Mouse (Mus musculus) limb, embryonic 15.5 days (tissue): ENCODE measurements around the gene Ubash3b. TPM values are rescaled to one million over a fixed set of nuclear protein-coding genes. Genes with fewer than 3 reads are reported as not detected.

ENCODE experiments used
- ATAC-seq: fragments of 200-750 bp; cut with Nextera tagmentation; 2 replicates; pipeline ENCODE4 v1.8.0; 2017; ENCODE audit warnings: low read depth, moderate TSS enrichment; ENCODE audit not compliant: insufficient number of reproducible peaks, low FRiP score, low TSS enrichment
- H3K27ac ChIP-seq: fragments of 300-500 bp; sonication (generic); 2 replicates; pipeline ENCODE4 v1.5.1; 2015; ENCODE audit warnings: moderate library complexity, mild to moderate bottlenecking, inconsistent platforms
- H3K27me3 ChIP-seq: fragments of 300-500 bp; sonication (generic); 2 replicates; pipeline ENCODE4 v1.6.1; 2015; ENCODE audit warnings: inconsistent platforms
- H3K36me3 ChIP-seq: fragments of 300-500 bp; sonication (generic); 2 replicates; pipeline ENCODE4 v1.6.1; 2015; ENCODE audit warnings: inconsistent platforms
- H3K4me1 ChIP-seq: fragments of 300-500 bp; sonication (generic); 2 replicates; pipeline ENCODE4 v1.6.1; 2015; ENCODE audit warnings: inconsistent platforms
- H3K4me2 ChIP-seq: fragments of 300-500 bp; sonication (generic); 2 replicates; pipeline ENCODE4 v1.6.1; 2015; ENCODE audit warnings: mild to moderate bottlenecking, inconsistent platforms
- H3K4me3 ChIP-seq: fragments of 300-500 bp; sonication (generic); 2 replicates; pipeline ENCODE4 v1.5.1; 2015; ENCODE audit warnings: mild to moderate bottlenecking, inconsistent platforms
- H3K9ac ChIP-seq: fragments of 300-500 bp; sonication (generic); 2 replicates; pipeline ENCODE4 v1.6.1; 2015; ENCODE audit warnings: inconsistent platforms
- H3K9me3 ChIP-seq: fragments of 300-500 bp; sonication (generic); 2 replicates; pipeline ENCODE4 v1.6.1; 2016; ENCODE audit warnings: inconsistent platforms
- WGBS: fragments of 180-500 bp; shearing (Covaris S2); methylation state at CpG from one replicate; pipeline ENCODE4 v1.1.7; 2015; 5-methylcytosine and 5-hydroxymethylcytosine counted together
- polyA plus RNA-seq: library from polyadenylated mRNA; unstranded; fragments of >200 nt; fragmentation: Nextera tagmentation; extraction: Ambion mirVana; gene quantifications from 2 replicates; pipeline ENCODE4 v1.2.1, GENCODE M21; 2015

Gene Ubash3b
- polyA plus RNA-seq, 1 experiment from 2014 or later, result 6.8 TPM

GRCm38 (mm10) chr9:41148600-41148999 lies 12.9 kb downstream of the Ubash3b start:
- Histone ChIP-seq H3K4me3 (no peak overlapping the region), H3K9me3 (no peaks in the 10 kb centered on the region), H3K4me1 (peaks cover 10% of the 10 kb centered on the region), H3K36me3 (no peaks in the 10 kb centered on the region), H3K27me3 (no peaks in the 10 kb centered on the region), H3K27ac (no peak overlapping the region), H3K9ac (no peak overlapping the region), H3K4me2 (no peak overlapping the region)
- 73% methylated on average over 7 of the region's 7 CpGs for WGBS
- ATAC-seq, result no peak

GRCm38 (mm10) chr9:41147203-41147842 lies 14.2 kb downstream of the Ubash3b start:
- Histone ChIP-seq H3K4me1 (peaks cover 4% of the 10 kb centered on the region; the same call in 1 of the 2 replicates), H3K9ac (no peak overlapping the region), H3K36me3 (no peaks in the 10 kb centered on the region), H3K27me3 (no peaks in the 10 kb centered on the region), H3K27ac (no peak overlapping the region), H3K9me3 (no peaks in the 10 kb centered on the region), H3K4me3 (no peak overlapping the region), H3K4me2 (0 out of 2 replicates have a peak overlapping the region, but pooled peaks have one; percentile 7)
- WGBS, result 36% methylated on average over 13 of the region's 13 CpGs
- ATAC-seq, result no peak

GRCm38 (mm10) chr9:41143825-41144224 lies 17.7 kb downstream of the Ubash3b start:
- Histone ChIP-seq H3K4me2 (no peak overlapping the region), H3K4me1 (peaks cover 4% of the 10 kb centered on the region; the same call in 1 of the 2 replicates), H3K27ac (no peak overlapping the region), H3K27me3 (no peaks in the 10 kb centered on the region), H3K4me3 (no peak overlapping the region), H3K9me3 (no peaks in the 10 kb centered on the region), H3K36me3 (no peaks in the 10 kb centered on the region), H3K9ac (no peak overlapping the region)
- 77% methylated on average over 15 of the region's 15 CpGs for WGBS
- no peak for ATAC-seq

- Histone ChIP-seq H3K9me3 (no peaks in the 10 kb centered on the region), H3K4me3 (no peak overlapping the region), H3K36me3 (no peaks in the 10 kb centered on the region), H3K4me2 (no peak overlapping the region), H3K9ac (no peak overlapping the region), H3K4me1 (peaks cover 4% of the 10 kb centered on the region; the same call in 1 of the 2 replicates), H3K27ac (no peak overlapping the region), H3K27me3 (no peaks in the 10 kb centered on the region)
- no peak for ATAC-seq
- 91% methylated on average over 3 of the region's 3 CpGs for WGBS
These were observed 18.4 kb downstream of the Ubash3b start for GRCm38 (mm10) chr9:41143115-41143514.

- Histone ChIP-seq H3K4me2 (no peak overlapping the region), H3K27me3 (no peaks in the 10 kb centered on the region), H3K4me1 (peaks cover 4% of the 10 kb centered on the region; the same call in 1 of the 2 replicates), H3K9ac (no peak overlapping the region), H3K36me3 (no peaks in the 10 kb centered on the region), H3K27ac (no peak overlapping the region), H3K9me3 (no peaks in the 10 kb centered on the region), H3K4me3 (no peak overlapping the region)
- WGBS, result 75% methylated on average over 2 of the region's 2 CpGs
- ATAC-seq, result no peak
These were observed 20.5 kb downstream of the Ubash3b start for GRCm38 (mm10) chr9:41141026-41141425.

GRCm38 (mm10) chr9:41138987-41139808 lies 22.3 kb downstream of the Ubash3b start:
- ATAC-seq, result no peak
- H3K27me3 ChIP-seq, result no peaks in the 10 kb centered on the region
- H3K4me3 ChIP-seq, result no peak overlapping the region
- no peaks in the 10 kb centered on the region for H3K36me3 ChIP-seq
- no peak overlapping the region for H3K27ac ChIP-seq
- no peak overlapping the region for H3K9ac ChIP-seq
- H3K4me1 ChIP-seq, result peaks cover 9% of the 10 kb centered on the region; the same call in 1 of the 2 replicates
- H3K4me2 ChIP-seq, result no peak overlapping the region
- H3K9me3 ChIP-seq, result no peaks in the 10 kb centered on the region
- 77% methylated on average over 6 of the region's 6 CpGs for WGBS

GRCm38 (mm10) chr9:41136691-41137467 lies 24.6 kb downstream of the Ubash3b start:
- peaks cover 9% of the 10 kb centered on the region; the same call in 1 of the 2 replicates for H3K4me1 ChIP-seq
- no peak overlapping the region for H3K27ac ChIP-seq
- no peaks in the 10 kb centered on the region for H3K36me3 ChIP-seq
- no peak for ATAC-seq
- H3K4me3 ChIP-seq, result no peak overlapping the region
- no peaks in the 10 kb centered on the region for H3K27me3 ChIP-seq
- H3K4me2 ChIP-seq, result no peak overlapping the region
- H3K9ac ChIP-seq, result no peak overlapping the region
- 50% methylated on average over 7 of the region's 7 CpGs for WGBS
- H3K9me3 ChIP-seq, result no peaks in the 10 kb centered on the region

GRCm38 (mm10) chr9:41136273-41136672 lies 25.2 kb downstream of the Ubash3b start:
- Histone ChIP-seq H3K9me3 (no peaks in the 10 kb centered on the region), H3K4me1 (peaks cover 11% of the 10 kb centered on the region; the same call in 1 of the 2 replicates), H3K4me3 (no peak overlapping the region), H3K36me3 (no peaks in the 10 kb centered on the region), H3K4me2 (no peak overlapping the region), H3K27me3 (no peaks in the 10 kb centered on the region), H3K9ac (no peak overlapping the region), H3K27ac (no peak overlapping the region)
- 91% methylated on average over 2 of the region's 2 CpGs for WGBS
- no peak for ATAC-seq

- whole genome bisulfite sequencing, result 74% methylated on average over 4 of the region's 4 CpGs
- ATAC-seq, result no peak
- no peak overlapping the region for H3K4me3 ChIP-seq
- H3K27me3 ChIP-seq, result no peaks in the 10 kb centered on the region
- no peaks in the 10 kb centered on the region for H3K9me3 ChIP-seq
- H3K36me3 ChIP-seq, result no peaks in the 10 kb centered on the region
- H3K9ac ChIP-seq, result no peak overlapping the region
- H3K27ac ChIP-seq, result no peak overlapping the region
- H3K4me2 ChIP-seq, result no peak overlapping the region
- peaks cover 19% of the 10 kb centered on the region; the same call in 1 of the 2 replicates for H3K4me1 ChIP-seq
These were observed 26.6 kb downstream of the Ubash3b start for GRCm38 (mm10) chr9:41134907-41135306.

GRCm38 (mm10) chr9:41130563-41130962 lies 30.9 kb downstream of the Ubash3b start:
- ATAC-seq, result no peak
- no peak overlapping the region for H3K9ac ChIP-seq
- H3K27me3 ChIP-seq, result no peaks in the 10 kb centered on the region
- WGBS, result 69% methylated on average over 8 of the region's 8 CpGs
- no peak overlapping the region for H3K4me2 ChIP-seq
- no peaks in the 10 kb centered on the region for H3K9me3 ChIP-seq
- H3K36me3 ChIP-seq, result no peaks in the 10 kb centered on the region
- no peak overlapping the region for H3K27ac ChIP-seq
- H3K4me3 ChIP-seq, result no peak overlapping the region
- H3K4me1 ChIP-seq, result peaks cover 16% of the 10 kb centered on the region; the same call in 1 of the 2 replicates

- H3K27ac ChIP-seq, result no peak overlapping the region
- H3K4me1 ChIP-seq, result peaks cover 14% of the 10 kb centered on the region; the same call in 1 of the 2 replicates
- no peak overlapping the region for H3K9ac ChIP-seq
- no peak for ATAC-seq
- H3K4me2 ChIP-seq, result no peak overlapping the region
- H3K36me3 ChIP-seq, result no peaks in the 10 kb centered on the region
- no peaks in the 10 kb centered on the region for H3K9me3 ChIP-seq
- H3K27me3 ChIP-seq, result no peaks in the 10 kb centered on the region
- no peak overlapping the region for H3K4me3 ChIP-seq
- 68% methylated on average over 10 of the region's 10 CpGs for WGBS
These were observed 31.6 kb downstream of the Ubash3b start for GRCm38 (mm10) chr9:41129802-41130480.
